Mouse (Mus musculus): ENCODE results near the gene Skp1a.
A peak's percentile ranks its signal among the peaks of the same experiment; 100 is the strongest.

Skp1a gene

GRCm38 (mm10) chr11:52278991-52279390, 47.2 kb downstream of the Skp1a start:
- no peak for DNase-seq

DNA sequence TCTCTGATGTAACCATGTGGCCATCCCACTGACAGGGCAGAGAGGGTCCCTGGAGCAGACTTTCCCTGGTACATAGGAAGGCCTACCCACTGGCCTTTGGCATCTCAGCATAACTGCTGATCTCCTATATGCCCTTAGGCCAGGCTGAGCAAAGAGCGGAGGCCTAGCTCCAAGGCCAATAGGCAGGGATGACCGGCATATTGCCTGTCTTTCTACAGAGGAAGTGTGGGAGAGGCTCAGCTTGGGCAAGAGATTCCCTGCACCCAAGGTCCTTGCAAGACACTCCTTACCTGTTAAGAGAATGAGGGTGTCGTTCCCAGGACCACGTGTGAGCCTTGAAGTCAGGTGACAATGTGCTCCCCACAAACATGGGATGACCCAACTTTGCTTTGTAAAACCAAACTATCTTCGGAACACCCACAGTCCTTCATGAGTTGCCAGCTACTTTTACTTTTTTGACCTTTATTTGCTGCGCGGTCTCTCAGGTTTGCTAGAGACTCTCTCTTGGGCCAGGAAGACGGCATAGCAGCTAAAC, 47.9 kb downstream of the Skp1a start:
- no peak for DNase-seq

DNA sequence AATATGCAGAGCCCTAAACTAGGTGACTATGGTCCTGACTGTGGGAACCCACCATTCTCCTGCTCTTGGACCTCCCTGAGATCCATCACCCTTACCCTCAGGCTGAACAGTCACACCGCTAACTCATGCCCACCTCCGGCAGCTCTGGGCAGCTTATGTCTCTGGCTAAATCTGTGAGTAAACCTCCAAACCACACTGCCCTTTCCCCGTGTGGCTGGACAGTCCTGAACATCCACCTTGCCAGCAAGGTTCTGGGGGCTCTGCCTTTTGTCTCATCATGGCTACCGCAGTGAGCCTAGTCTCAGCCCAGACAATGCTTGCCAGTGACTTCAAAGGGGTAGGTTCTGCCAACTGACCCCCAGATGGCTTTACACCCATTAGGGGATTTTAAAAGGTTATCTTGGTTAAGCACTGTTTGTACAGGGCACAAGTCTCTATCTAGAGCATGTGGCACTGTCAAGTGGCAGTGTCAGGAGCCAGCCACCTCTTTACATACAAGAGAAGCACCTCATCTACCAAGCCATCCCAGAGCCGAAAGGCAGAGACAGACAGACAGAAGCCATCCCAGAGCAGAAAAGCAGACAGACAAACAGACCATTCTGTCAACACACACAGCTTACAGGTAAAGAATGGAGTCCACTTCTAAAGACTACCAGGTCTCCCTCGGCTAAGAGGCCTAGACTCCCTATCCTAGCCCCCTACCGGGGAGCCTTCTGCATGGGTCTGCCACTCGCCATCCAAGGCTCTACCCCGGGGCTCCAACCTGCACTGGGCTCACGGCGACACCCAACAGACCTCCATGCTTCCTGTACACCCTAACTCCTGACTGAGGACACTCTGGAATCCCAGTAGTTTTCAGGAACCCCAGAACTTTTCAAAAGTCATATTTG, 49.0 kb downstream of the Skp1a start:
- no peak for DNase-seq

- peak in 1 of 2 experiments; percentile 43 for DNase-seq
Observed at GRCm38 (mm10) chr11:52281568-52282328, 50.0 kb downstream of the Skp1a start.

DNA sequence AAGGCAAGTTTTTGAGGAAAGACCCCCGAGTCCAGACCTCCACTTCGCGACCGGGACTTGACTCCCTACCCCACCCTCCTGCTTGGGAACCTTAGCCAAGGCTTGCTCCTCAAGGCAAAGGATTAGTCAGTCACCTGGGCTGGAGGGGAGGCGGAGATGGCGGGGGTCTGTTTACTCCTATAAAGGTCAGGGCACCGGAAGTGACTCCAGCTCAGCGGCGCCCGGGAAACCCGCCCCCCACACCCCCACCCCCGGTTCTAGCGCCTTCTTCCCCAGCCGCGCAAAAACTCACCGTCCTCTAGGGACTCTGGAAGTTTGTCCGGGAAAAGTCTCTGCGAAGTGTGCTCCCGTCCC, 50.6 kb downstream of the Skp1a start:
- peak in 1 of 2 experiments; percentile 24 for DNase-seq

- DNase-seq = peak; percentile 82 to 90
Observed at GRCm38 (mm10) chr11:52282774-52283595, 51.2 kb downstream of the Skp1a start, which contains the start of gene Tcf7. Tcf7 (minus strand) TSS chr11:52283014.

- peak; percentile 85 to 91 for DNase-seq
Observed at GRCm38 (mm10) chr11:52283596-52284571, 52.1 kb downstream of the Skp1a start.

DNA sequence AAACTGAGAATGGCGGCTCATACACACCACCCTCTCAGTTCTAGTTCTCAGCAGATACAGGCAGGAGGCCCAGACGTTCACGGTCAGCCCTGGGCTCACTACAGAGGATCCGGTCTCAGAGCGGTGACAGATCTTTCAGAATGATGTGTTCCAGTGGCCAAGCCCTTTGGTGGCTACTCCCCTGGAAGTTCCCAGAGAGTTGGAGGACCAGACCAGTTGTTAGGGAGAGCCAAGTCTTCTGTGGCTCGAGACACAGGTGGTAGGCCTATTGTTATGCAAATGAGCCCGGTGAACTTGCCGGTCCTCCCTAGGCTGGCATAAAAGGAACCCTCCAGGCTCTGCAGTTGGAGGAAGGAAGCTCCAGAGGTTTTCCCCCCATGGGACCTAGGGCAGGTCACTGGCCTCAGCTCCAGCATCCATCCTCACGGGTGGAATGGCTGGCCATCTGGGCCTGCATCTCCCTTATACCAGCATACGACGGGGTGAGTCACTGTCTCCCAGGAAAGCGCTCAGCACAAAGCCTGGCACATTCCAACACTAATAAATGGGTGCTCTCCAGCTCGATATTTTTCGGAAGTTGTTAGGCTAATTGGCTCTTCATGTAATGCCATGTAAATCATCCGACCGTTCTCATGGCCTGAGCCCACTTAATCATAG, 54.6 kb downstream of the Skp1a start:
- no peak for DNase-seq

- DNase-seq = peak; percentile 44 to 55
Observed at GRCm38 (mm10) chr11:52286958-52287305, 55.1 kb downstream of the Skp1a start.

DNA sequence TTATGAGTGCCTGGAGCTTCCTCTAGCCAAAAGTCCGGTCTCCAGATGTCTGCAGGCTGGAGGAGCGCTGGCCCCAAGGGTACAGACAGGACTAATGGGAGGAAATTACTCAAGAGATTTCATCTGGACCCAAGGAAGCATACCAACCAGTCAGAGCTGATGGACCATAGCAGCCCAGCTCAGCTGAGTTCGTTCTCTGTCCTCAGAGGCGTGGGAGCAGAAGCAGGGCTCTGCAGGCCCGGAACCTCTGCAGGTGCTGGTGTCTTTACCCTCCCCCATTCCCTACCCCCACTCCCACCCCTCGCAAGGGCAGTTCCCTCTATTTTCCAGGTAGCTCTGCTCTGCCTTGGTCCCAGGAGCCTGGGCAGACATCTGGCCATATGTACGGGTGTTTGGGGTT, 60.6 kb downstream of the Skp1a start:
- peak in 1 of 2 experiments; percentile 45 for DNase-seq

- no peak for DNase-seq
Observed at GRCm38 (mm10) chr11:52292894-52293293, 61.1 kb downstream of the Skp1a start.

DNA sequence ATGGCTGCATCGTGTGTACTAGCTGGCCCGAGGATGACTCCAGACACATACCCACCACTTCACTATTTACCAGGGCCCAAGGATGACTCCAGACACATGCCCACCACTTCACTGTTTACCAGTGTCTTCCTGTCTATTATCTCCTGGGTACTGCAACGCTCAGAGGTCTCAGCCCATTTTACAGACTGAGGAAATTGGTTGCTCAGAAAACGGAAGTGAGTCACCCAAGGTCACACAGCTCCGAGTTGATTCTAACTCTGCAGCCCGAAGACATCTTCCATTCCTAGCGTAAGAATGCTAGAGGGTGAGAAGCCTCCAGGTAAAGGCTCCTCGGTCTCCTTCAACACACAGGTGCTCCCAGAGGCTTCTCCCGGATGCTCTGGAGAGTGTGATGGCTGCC, 62.3 kb downstream of the Skp1a start:
- DNase-seq = no peak

Data from kidney, postnatal 4 days (tissue).